Mouse (Mus musculus): ENCODE results near the gene Birc2. TPM values are rescaled to one million over a fixed set of nuclear protein-coding genes. Genes with fewer than 3 reads are reported as not detected.

The Birc2 gene
- total RNA-seq, 2 experiments from 2014 or later = 24.9 to 26.9 TPM

GRCm38 (mm10) chr9:7786086-7786485, 50.8 kb downstream of the Birc2 start:
- DNase-seq (ENCODE audit: low spot score in 2 of 2) = no peak

- DNase-seq (ENCODE audit: low spot score in 2 of 2) = no peak
Observed at GRCm38 (mm10) chr9:7785396-7785795, 51.5 kb downstream of the Birc2 start.

DNA sequence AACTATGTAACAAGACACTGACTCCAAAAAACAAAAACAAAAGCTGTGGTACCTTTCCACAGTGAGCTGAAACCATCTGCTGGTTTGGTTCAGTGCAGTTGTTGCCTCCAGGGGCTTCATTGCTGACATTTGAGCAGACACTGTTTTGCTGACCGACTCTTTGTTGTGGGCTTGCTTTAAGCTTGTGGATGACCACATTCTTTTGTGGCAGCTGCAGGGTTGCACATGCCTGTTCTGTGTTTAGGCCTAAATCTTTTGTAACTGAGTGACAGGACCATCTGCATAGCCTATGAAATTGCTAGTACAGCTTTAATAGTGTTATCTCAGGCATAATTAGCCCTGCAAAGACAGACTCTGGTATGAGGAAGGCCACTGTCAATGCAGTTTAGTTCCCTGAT, 52.2 kb downstream of the Birc2 start:
- no peak for DNase-seq (ENCODE audit: low spot score in 2 of 2)

- DNase-seq (ENCODE audit: low spot score in 2 of 2) = peak in 1 of 2 experiments; percentile 28
Observed at GRCm38 (mm10) chr9:7783823-7784614, 52.8 kb downstream of the Birc2 start.

DNA sequence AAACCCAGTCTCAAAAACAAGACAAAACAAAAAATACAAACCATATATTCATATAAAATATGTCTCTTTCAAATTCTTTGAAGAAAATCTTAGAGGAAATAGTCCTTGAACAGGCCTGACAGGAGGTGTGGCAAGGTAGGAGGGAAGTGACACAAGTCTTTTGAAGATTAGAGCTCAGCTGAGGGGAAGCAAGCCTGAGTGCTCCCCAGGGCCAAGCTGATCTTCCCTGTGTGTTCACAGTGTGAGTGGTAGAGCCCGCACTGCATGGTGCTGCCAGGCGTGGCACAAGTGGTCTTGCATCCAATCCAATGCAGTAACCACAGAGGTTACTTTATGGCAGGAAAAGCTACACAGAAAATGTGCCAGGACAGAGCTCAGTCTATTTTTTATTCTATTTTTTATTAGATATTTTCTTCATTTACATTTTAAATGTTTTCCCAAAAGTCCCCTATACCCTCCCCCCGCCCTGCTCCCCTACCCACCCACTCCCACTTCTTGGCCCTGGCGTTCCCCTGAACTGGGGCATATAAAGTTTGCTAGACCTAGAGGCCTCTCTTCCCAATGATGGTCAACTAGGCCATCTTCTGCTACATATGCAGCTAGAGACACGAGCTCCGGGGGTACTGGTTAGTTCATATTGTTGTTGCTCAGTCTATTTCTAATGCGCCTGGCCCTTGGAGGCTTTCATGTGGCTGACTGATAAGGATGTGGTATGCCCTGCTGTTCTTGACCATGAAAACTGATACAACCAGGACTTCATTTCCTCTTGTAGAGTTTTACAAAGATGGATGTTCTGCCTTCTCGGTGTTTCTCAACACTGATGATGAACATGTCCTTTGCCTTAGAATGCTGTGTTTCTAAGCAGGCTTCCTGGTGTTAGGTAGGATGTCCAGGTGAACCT, 56.4 kb downstream of the Birc2 start:
- DNase-seq (ENCODE audit: low spot score in 2 of 2) = no peak

DNA sequence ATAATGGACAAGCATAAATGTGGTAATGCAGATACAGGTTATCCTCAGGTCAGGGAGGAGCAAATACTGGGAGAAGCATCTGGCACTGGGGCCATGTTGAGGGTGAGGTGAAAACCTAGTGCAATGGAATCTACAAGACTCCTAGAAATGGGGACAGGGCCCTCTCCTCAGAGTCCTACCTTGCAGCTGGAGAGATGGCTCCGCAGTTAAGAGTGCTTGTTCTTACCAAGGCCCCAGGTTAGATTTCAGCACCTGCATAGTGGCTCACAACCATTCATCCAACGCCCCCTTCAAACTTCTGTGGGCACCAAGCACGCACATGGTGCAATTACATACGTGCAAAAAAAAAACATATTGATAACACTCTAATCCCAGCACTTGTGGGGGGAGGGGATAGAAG, 57.1 kb downstream of the Birc2 start:
- no peak for DNase-seq (ENCODE audit: low spot score in 2 of 2)

DNA sequence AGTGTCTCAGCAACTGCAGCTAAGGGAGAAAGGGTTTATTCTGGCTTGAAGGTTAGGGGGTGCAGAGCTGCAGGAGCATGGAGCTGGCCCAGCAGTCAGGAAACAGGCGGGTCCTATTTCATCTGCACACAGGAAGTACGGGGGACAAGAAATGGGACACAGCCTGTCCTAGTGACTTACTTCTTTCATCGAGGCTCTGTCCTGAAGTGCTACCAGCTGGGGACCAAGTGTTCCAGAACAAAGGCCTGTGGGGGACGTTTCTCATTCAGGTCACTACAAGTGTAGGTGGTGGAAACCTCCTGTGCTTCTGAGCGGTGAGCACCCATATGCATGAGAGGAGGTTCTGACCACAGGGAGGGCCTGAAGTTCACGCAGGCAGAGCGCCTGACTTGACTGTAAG, 58.1 kb downstream of the Birc2 start:
- no peak for DNase-seq (ENCODE audit: low spot score in 2 of 2)

DNA sequence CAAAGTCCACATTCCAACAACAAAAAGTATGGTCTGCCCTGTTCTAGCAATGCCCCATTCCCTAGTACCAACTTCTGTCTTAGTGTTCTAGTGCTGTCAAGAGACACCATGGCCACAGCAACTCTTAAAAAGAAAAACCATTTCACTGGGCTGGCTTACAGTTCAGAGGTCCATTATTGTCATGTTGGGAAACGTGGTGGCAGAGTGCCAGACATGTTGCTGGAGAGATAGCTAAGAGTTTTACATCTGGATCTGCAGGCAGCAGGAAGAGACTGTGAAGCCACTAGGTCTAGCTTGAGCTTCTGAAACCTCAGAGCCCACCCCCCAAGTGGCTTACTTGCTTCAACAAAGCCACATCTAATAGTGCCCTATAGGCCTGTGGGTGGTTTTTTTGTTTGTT, 59.2 kb downstream of the Birc2 start:
- DNase-seq (ENCODE audit: low spot score in 2 of 2) = no peak

- DNase-seq (ENCODE audit: low spot score in 2 of 2) = no peak
Observed at GRCm38 (mm10) chr9:7776940-7777339, 59.9 kb downstream of the Birc2 start.

DNA sequence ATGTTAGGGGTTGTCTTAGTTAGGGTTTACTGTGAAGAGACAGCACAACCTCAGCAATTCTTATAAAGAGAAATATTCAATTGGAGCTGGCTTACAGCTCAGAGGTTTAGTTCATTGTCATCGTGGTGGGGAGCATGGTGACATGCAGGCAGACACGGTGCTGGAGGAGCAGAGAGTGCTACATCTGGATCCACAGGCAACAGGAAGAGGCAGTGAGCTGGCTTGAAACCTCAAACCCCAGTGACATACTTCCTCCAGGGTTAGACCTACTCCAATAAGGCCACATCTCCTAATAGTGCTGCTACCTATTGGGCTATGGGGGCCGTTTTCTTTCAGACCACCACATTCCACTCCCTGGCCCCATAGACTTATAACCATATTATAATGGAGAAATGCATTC, 60.9 kb downstream of the Birc2 start:
- DNase-seq (ENCODE audit: low spot score in 2 of 2) = no peak

GRCm38 (mm10) chr9:7775011-7775410, 61.9 kb downstream of the Birc2 start:
- no peak for DNase-seq (ENCODE audit: low spot score in 2 of 2)

DNA sequence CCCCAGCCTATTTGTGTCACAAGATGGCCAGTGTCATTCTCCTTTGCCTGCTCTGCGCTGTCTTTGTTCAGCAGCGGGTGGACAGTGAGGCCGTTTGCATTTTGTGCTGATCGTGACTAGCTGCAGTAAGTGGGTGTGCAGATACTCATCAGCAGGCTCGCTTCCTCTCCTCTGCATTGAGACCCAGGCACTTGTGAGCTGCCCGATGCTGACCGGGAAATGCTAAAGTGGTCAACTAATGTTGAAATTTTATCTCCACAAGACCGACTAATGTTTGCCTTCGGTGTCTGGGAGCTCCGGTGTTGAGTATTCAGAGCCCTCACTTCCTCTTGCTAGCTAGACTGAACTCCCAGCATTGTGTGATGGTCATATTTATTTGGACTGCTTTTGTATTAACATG, 62.3 kb downstream of the Birc2 start:
- DNase-seq (ENCODE audit: low spot score in 2 of 2) = no peak

DNA sequence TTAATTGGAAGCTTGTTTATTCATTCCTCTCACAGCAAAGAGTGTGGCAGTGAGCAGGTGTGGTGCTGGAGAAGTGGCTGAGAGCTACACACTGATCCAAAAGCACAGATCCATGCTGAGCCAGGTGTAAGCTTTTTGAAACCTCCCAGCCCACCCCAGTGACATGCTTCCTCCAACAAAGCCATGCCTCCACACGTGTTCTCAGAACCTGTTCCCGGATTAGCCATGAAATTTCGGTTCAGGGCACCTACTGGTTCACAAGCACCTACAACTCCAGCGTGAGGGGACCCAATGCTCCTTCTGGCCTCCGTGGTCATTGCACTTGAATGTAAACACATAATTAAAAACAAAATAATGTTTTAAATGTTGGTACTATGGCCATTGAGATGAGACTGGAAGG, 63.2 kb downstream of the Birc2 start:
- no peak for DNase-seq (ENCODE audit: low spot score in 2 of 2)

DNA sequence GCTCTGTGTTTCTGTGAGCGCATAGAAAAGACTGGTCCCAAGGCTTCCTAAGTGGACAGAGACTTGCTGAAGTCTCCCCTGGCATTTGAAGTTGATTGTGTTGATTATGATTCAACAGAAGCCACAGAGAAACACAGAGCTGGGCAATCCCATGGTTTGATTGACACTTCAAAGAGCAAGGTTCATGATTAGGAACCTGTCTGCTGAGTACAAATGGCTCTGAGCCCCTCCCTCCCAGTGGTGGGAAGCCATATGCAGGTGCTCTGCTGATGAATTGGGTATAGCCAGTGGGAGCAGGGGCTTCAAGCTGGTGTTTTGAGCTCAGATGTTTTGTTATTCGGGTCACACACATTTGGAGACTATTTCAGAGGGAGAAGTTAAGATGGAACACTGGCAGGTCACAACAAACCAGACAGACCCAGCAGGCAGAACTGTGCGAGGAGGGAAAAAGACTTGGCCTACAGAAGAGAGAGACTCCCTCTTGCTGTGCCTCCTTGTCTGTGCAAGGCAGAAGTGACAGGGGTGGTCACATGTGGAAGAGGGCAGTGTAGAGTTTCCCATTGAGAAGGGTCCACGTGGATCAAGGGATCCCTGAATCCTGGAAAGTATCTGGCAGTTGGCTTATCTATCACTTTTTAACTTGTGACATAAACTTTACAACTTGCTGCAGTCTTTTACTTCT, 64.0 kb downstream of the Birc2 start:
- DNase-seq (ENCODE audit: low spot score in 2 of 2) = no peak

- no peak for DNase-seq (ENCODE audit: low spot score in 2 of 2)
Observed at GRCm38 (mm10) chr9:7772361-7772760, 64.5 kb downstream of the Birc2 start.

GRCm38 (mm10) chr9:7769491-7769890, 67.4 kb downstream of the Birc2 start:
- no peak for DNase-seq (ENCODE audit: low spot score in 2 of 2)

DNA sequence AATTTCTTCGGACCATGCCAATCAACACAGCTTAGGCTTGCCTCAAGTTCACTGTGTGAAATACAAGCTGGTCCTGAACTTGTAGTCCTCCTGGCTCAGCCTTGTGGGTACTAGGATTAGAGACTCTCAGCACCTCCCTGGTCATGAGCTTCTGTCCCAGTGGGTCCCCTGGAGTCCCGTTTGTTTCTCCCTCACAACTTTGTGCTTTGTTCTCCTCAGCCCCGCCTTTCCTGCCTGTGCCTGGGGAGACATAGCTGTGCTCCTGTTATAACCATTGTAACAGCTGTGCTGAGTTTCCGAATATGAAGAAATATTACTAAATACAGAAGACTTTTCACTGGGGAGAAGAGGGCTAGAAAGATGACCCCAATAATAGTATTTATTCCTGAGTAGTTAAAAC, 67.8 kb downstream of the Birc2 start:
- DNase-seq (ENCODE audit: low spot score in 2 of 2) = no peak

Small RNA genes lying within 50 kb of the gene (microRNA-seq; reads per million reads assigned to microRNA genes)
- 0 reads per million in 2 experiments for gene Mir5618

Other genes starting within 250 kb of the Birc2 start
- gene Mmp20, start 208.8 kb downstream of the Birc2 start, total RNA-seq (2021) = not detected
- gene Mmp7, start 145.0 kb downstream of the Birc2 start, total RNA-seq (2021) = not detected
- 10 to 100 TPM; 10.5 to 10.7 TPM for gene Tmem123, start 73.0 kb downstream of the Birc2 start, total RNA-seq (2021)
- 1 to 10 TPM; 1.3 to 3.0 TPM for gene Birc3, start 36.1 kb upstream of the Birc2 start, total RNA-seq (2021)
- 10 to 100 TPM; 14.8 to 16.3 TPM for gene Yap1, start 167.5 kb upstream of the Birc2 start, total RNA-seq (2021)
- gene Cfap300, start 205.8 kb upstream of the Birc2 start, total RNA-seq (2021) = 1 to 10 TPM; 7.5 to 8.8 TPM